Mouse (Mus musculus) embryonic fibroblast, embryonic 13.5 days (primary cell): Measurements from ENCODE around the gene Lix1l.

Source experiments
- CTCF ChIP-seq: IDR thresholded peaks from 2 replicates; pipeline ENCODE4 v1.5.1; 2011; ENCODE audit warnings: mild to moderate bottlenecking, control low read depth, low read length, moderate library complexity, borderline replicate concordance; ENCODE audit not compliant: insufficient read depth
- POLR2A ChIP-seq: IDR thresholded peaks from 2 replicates; pipeline ENCODE4 v1.6.1; 2011; ENCODE audit warnings: low read depth, mild to moderate bottlenecking, control low read depth, low read length, moderate library complexity

DNA sequence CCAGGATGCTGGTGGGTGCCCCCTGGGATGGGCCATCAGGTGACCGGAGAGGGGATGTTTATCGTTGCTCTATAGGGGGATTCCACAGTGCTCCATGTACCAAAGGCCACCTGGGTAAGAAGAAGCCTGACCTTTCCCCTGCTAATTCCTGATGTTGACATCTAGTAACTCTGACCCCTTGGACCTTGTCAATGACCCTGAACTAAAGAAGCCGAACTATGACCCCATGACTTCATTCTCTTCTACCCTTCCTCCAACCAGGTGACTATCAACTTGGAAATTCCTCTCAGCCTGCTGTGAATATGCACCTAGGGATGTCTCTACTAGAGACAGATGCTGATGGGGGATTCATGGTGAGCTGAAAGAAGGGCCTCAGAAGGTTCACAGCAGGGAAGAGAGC, 46.4 kb downstream of the Lix1l start:
- no peak for TF ChIP-seq CTCF
- no peak for TF ChIP-seq POLR2A
